ENCODE assay signal across 18 mouse cellular contexts in genomic region chr1:71956940-71957339, GRCm38 (mm10).
A peak's percentile ranks its signal among the peaks of the same experiment; 100 is the strongest.
DNase-seq lines count a peak whose midpoint lies in the region; ATAC-seq and TF ChIP-seq lines count a peak whose summit lies in the region.
"Had no signal": no experiment of that assay in that cellular context is flagged by ENCODE, and none has a peak within 500 bp of the region (broad histone marks: within the 10 kb centered on the region; RNA-seq: fewer than 3 reads in every experiment).

No protein-coding gene starts in this region.

- TF ChIP-seq CTCF in liver, embryonic 14.5 days (IDR thresholded peaks at IDR 0.05; ENCODE audit: low read depth) = no peak
- no peak for TF ChIP-seq CTCF in bone marrow, adult 2 months (IDR thresholded peaks at IDR 0.05; ENCODE audit: control insufficient read depth, insufficient read depth, low read length)
- no peak for TF ChIP-seq CTCF in heart, postnatal 0 days (IDR thresholded peaks at IDR 0.05; ENCODE audit: low read depth)

- H3K4me1 ChIP-seq in liver, embryonic 14.5 days (replicated peaks; ENCODE audit: control insufficient read depth in 2 of 2, insufficient read depth in 2 of 2, low read length in 1 of 2) = peaks cover 0 to 17% of the 10 kb centered on the region in 2 experiments; a peak in 2 of 4 replicates
- H3K4me1 ChIP-seq in liver, embryonic 12.5 days = peaks cover 26% of the 10 kb centered on the region
- no peaks in the 10 kb centered on the region; the same call in none of the 2 replicates for H3K4me1 ChIP-seq in bone marrow, adult 2 months (ENCODE audit: control insufficient read depth, insufficient read depth, low read length)
- no peaks in the 10 kb centered on the region for H3K4me1 ChIP-seq in heart, postnatal 0 days (ENCODE audit: control insufficient read depth, insufficient read depth)
- H3K4me1 ChIP-seq: forebrain, embryonic 10.5 days had no signal

- intact Hi-C loops in left cerebral cortex, postnatal 36 days (cut with DNase I) = no loop called here

- no peak overlapping the region for H3K9ac ChIP-seq in liver, embryonic 14.5 days (replicated peaks)
- no peak overlapping the region for H3K9ac ChIP-seq in liver, embryonic 12.5 days
- no peak overlapping the region for H3K9ac ChIP-seq in heart, postnatal 0 days (replicated peaks; ENCODE audit: low read depth, low read length)
- H3K9ac ChIP-seq: liver, embryonic 15.5 days had no signal

- H3K27me3 ChIP-seq in liver, embryonic 14.5 days (ENCODE audit: control insufficient read depth, insufficient read depth, low read length) = no peaks in the 10 kb centered on the region
- H3K27me3 ChIP-seq in liver, embryonic 12.5 days (replicated peaks) = no peaks in the 10 kb centered on the region
- H3K27me3 ChIP-seq in heart, postnatal 0 days (ENCODE audit: control insufficient read depth, insufficient read depth, low read length) = no peaks in the 10 kb centered on the region
- H3K27me3 ChIP-seq: liver, embryonic 15.5 days had no signal

- ATAC-seq in liver, embryonic 14.5 days (ENCODE audit: insufficient read depth) = no peak
- no peak for ATAC-seq in liver, embryonic 12.5 days
- no peak for ATAC-seq in heart, postnatal 0 days (ENCODE audit: insufficient read depth, low read depth)
- peak; percentile 90 for ATAC-seq in megakaryocyte progenitor cell, adult 5-6 weeks (replicated peaks; ENCODE audit: poor library complexity)
- ATAC-seq: hindbrain, postnatal 0 days had no signal

- H3K36me3 ChIP-seq in liver, embryonic 14.5 days (replicated peaks; ENCODE audit: control insufficient read depth, insufficient read depth, low read depth) = no peaks in the 10 kb centered on the region
- H3K36me3 ChIP-seq in liver, embryonic 12.5 days = no peaks in the 10 kb centered on the region
- no peaks in the 10 kb centered on the region for H3K36me3 ChIP-seq in heart, postnatal 0 days (replicated peaks; ENCODE audit: control insufficient read depth, insufficient read depth, low read length)
- H3K36me3 ChIP-seq: forebrain, embryonic 10.5 days; liver, embryonic 15.5 days had no signal

- no peak overlapping the region for H3K4me3 ChIP-seq in liver, embryonic 14.5 days (ENCODE audit: insufficient read depth in 1 of 2, low read depth in 2 of 2, low read length in 2 of 2)
- no peak overlapping the region for H3K4me3 ChIP-seq in liver, embryonic 12.5 days
- H3K4me3 ChIP-seq in bone marrow, adult 2 months (replicated peaks; ENCODE audit: control insufficient read depth, low read depth, low read length) = no peak overlapping the region
- H3K4me3 ChIP-seq in heart, postnatal 0 days (ENCODE audit: low read depth, low read length) = no peak overlapping the region
- H3K4me3 ChIP-seq: forebrain, embryonic 10.5 days; liver, embryonic 15.5 days had no signal

- peak; percentile 3; the same call in 1 of the 2 replicates for TF ChIP-seq EP300 in liver, embryonic 14.5 days (IDR thresholded peaks at IDR 0.05; ENCODE audit: low read depth)
- no peak for TF ChIP-seq EP300 in heart, postnatal 0 days (IDR thresholded peaks at IDR 0.05; ENCODE audit: low read depth)

- TF ChIP-seq POLR2A in bone marrow, adult 2 months (IDR thresholded peaks at IDR 0.05; ENCODE audit: borderline replicate concordance, control insufficient read depth, low read depth, low read length) = no peak

- no peak overlapping the region for H3K4me2 ChIP-seq in liver, embryonic 14.5 days (ENCODE audit: low read depth)
- no peak overlapping the region for H3K4me2 ChIP-seq in liver, embryonic 12.5 days
- H3K4me2 ChIP-seq in heart, postnatal 0 days (ENCODE audit: low read depth, low read length) = no peak overlapping the region
- H3K4me2 ChIP-seq: liver, embryonic 15.5 days had no signal

- no peak overlapping the region for H3K27ac ChIP-seq in liver, embryonic 14.5 days
- no peak overlapping the region for H3K27ac ChIP-seq in liver, embryonic 12.5 days
- peak overlapping the region; percentile 55; the same call in 1 of the 2 replicates for H3K27ac ChIP-seq in bone marrow, adult 2 months (ENCODE audit: control insufficient read depth, insufficient read depth, low read depth, low read length, poor library complexity)
- H3K27ac ChIP-seq in heart, postnatal 0 days (ENCODE audit: low read depth) = no peak overlapping the region
- H3K27ac ChIP-seq: forebrain, embryonic 10.5 days; hindbrain, postnatal 0 days; liver, embryonic 15.5 days had no signal

- DNase-seq in liver, embryonic 14.5 days (ENCODE audit: low read depth in 3 of 3, low spot score in 3 of 3) = no peak
- DNase-seq in heart, postnatal 0 days (ENCODE audit: low spot score) = peak; percentile 53
- no peak for DNase-seq in left cerebral cortex, postnatal 36 days (ENCODE audit: low spot score in 2 of 2)
- no peak for DNase-seq in cerebellum, adult 11 months
- DNase-seq: adrenal gland, postnatal 14 days; gastrocnemius, postnatal 10 days; kidney, adult 18-20 months; kidney, postnatal 36 days; layer of hippocampus, postnatal 36 days; left cerebral cortex, postnatal 4 days; right cerebral cortex, postnatal 4 days; thymus, adult 2 months had no signal

- 10% methylated on average over 3 of the region's 3 CpGs for WGBS in liver, embryonic 14.5 days (ENCODE audit: insufficient replicate concordance)
- WGBS in liver, embryonic 12.5 days (ENCODE audit: insufficient replicate concordance) = 15% methylated on average over 3 of the region's 3 CpGs
- WGBS in bone marrow, adult 2 months = 3% methylated on average over 3 of the region's 3 CpGs
- 51% methylated on average over 3 of the region's 3 CpGs for WGBS in heart, postnatal 0 days

- no peaks in the 10 kb centered on the region for H3K9me3 ChIP-seq in liver, embryonic 14.5 days (ENCODE audit: control insufficient read depth, low read length)
- H3K9me3 ChIP-seq in liver, embryonic 12.5 days (replicated peaks) = no peaks in the 10 kb centered on the region
- no peaks in the 10 kb centered on the region for H3K9me3 ChIP-seq in heart, postnatal 0 days (replicated peaks; ENCODE audit: control insufficient read depth, low read length)
- H3K9me3 ChIP-seq: forebrain, embryonic 10.5 days; liver, embryonic 15.5 days had no signal
